Mouse (Mus musculus) 3T3-L1 (cell line): ENCODE results near the gene Sephs2.
"Not testable (repeated sequence)": the region's sequence is repeated elsewhere in the genome, so short reads cannot be mapped to it uniquely, and the experiment has no call there.

ENCODE experiments used
- DNase-seq: peaks from one replicate; pipeline ENCODE4 v3.0.0-alpha.2; 2015; ENCODE audit warnings: low read depth, low spot score

Sephs2 gene

GRCm38 (mm10) chr7:127270666-127271065 is 3.2 kb downstream of the Sephs2 start:
- DNase-seq, result no peak

DNA sequence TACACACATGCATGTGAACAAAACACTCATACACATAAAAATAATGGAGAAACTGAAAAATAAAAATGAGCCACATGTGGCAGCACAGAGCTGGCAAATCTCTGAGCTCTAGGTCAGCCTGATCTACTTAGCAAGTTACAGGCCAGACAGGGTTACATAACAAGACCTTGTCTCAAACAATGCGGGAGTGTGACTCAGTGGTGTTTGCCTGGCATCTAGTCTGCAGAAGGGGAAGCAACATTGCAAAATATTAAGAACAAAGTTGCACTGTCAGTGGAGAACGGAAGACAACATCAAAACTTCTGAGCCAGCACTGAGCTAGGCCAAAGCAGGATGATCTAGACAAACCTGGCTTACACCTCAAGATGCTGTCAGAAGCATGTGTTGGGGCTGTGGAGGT is 3.6 kb downstream of the Sephs2 start:
- DNase-seq, result peak; percentile 58

GRCm38 (mm10) chr7:127263526-127263925 is 10.3 kb downstream of the Sephs2 start:
- DNase-seq, result no peak

- DNase-seq, result no peak
Measured at GRCm38 (mm10) chr7:127262218-127262961, 11.5 kb downstream of the Sephs2 start.

DNA sequence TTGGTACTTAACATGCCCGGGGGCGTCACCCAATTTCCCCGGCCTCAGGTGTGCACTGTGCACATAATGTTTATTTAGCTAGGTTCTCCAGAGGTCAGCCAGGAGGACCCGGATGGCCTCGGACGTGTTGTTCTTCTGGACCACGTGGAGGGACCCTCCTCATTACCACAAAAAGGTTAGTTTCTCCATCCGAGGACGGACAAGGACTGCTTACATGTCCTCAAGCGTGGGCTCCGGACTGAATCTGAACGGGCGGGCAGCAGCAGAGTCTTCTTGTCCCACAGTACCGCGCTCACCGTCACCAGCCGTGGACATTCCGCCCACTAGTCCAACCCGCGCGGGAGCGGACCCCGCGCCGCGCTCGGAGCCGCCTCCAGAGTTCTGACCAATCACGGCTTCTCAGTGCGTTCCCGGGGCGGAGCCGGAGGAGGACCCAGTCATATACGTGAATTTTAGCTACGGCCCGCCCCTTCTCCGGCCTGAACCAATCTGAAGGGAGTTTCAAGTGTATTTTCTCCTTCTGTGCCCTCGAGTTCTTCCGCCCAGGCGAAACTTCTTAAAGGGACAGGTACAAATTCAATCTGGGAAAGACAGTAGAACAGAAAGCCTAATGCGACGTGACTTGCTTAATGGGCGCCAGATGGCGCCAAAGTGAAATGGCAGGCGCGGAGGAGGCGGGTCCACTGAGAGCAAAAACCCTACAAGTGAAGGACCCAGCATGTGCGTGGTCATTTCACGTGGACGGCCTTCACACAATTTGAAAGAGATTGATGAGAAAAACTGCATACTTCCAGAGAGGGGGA is 13.3 kb downstream of the Sephs2 start, which contains the start of gene Dctpp1:
Gene Dctpp1, minus strand, starts transcription at position 401 of the 803 bp plus-strand sequence.
- peak; percentile 99 for DNase-seq

DNA sequence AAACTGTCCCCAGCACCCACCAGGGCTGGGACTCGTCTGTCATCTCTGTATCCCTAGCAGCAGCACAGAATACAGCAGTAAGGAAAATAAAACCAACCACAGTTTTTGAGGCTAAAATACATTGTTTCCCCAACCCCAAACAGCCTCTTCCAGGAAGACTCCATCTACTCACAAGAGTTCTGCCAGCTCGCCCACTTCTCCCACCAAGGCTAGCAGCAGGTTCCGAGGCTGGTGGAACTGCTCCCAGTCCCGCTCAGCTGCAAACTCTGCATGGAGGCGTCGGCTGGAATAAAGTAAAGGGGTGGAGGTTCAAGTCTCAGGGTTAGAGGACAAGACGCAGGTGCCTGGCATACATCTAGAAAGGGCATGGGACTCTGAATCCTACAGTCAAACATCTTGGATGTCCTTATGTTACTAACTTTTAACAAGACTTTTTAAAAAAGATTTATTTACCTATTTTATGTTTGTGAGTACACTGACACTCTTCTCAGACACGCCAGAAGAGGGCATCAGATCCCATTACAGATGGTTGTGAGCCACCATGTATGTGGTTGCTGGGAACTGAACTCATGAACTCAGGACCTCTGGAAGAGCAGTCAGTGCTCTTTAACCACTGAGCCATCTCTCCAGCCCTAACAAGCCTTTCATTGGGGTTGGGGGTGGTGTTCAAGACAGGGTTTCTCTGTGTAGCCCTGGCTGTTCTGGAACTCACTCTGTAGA is 14.5 kb downstream of the Sephs2 start:
- DNase-seq, result peak; percentile 35

GRCm38 (mm10) chr7:127256518-127256917 is 17.3 kb downstream of the Sephs2 start:
- DNase-seq, result no peak

- DNase-seq, result no peak
Measured at GRCm38 (mm10) chr7:127255965-127256364, 17.9 kb downstream of the Sephs2 start.

GRCm38 (mm10) chr7:127255008-127255407 is 18.8 kb downstream of the Sephs2 start:
- DNase-seq, result no peak

DNA sequence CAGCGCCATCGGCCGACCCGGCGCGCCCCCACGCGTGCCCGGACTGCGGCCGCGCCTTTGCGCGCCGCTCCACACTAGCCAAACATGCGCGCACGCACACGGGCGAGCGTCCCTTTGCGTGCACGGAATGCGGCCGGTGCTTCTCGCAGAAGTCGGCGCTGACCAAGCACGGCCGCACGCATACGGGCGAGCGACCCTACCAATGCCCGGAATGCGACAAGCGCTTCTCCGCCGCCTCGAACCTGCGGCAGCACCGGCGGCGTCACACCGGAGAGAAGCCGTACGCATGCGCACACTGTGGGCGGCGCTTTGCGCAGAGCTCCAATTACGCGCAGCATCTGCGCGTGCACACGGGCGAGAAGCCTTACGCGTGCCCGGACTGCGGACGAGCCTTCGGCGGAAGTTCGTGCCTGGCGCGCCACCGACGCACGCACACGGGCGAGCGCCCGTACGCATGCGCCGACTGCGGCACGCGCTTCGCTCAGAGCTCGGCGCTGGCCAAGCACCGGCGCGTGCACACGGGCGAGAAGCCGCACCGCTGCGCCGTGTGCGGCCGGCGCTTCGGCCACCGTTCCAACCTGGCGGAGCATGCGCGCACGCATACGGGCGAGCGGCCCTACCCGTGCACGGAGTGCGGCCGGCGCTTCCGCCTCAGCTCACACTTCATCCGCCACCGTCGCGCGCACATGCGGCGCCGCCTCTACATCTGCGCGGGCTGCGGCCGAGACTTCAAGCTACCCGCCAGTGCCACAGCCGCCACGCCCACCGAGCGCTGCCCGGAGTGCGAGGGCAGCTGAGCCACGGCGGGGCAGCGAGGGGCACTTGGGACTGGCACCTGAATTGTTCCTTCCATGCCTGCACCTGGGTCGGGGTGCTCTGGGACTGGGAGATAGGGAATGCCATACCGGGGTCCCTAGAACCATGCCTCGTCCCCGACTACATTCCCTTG is 19.8 kb downstream of the Sephs2 start:
- DNase-seq, result peak; percentile 82

DNA sequence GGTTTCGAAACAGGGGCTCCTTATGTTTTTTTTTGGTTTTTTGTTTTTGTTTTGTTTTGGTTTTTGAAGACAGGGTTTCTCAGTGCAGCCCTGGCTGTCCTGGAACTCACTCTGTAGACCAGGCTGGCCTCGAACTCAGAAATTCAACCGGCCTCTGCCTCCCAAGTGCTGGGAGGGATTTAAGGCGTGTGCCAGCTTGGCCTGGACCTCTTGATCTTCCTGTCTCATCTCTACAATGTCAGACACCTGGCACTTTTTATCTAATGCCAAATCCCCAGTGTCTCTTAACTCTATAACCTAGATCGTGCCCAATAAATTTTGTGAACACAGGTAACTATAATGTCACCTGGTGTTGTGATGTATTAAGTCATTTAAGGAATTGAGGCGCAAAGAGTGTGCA is 20.5 kb downstream of the Sephs2 start:
- no peak for DNase-seq

DNA sequence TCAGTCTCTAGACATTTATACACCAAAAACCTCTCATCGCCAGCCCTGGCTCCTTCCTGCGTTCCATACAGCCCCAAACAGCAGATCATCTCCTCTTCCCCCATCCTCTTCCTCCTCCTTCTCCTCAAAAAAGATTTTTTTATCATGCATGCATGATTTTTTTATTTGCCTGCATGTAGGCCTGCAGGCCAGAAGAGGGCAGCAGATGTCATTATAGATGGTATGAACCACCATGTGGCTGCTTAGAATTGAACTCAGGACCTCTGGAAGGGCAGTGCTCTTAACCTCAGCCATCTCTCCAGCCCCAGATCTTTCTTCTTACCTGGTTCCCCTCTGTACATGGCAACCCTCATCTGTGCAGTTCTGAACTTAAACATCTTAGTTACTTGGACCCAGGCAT is 21.4 kb downstream of the Sephs2 start:
- DNase-seq, result peak; percentile 59

GRCm38 (mm10) chr7:127250511-127250910 is 23.3 kb downstream of the Sephs2 start:
- not testable (repeated sequence) for DNase-seq

DNA sequence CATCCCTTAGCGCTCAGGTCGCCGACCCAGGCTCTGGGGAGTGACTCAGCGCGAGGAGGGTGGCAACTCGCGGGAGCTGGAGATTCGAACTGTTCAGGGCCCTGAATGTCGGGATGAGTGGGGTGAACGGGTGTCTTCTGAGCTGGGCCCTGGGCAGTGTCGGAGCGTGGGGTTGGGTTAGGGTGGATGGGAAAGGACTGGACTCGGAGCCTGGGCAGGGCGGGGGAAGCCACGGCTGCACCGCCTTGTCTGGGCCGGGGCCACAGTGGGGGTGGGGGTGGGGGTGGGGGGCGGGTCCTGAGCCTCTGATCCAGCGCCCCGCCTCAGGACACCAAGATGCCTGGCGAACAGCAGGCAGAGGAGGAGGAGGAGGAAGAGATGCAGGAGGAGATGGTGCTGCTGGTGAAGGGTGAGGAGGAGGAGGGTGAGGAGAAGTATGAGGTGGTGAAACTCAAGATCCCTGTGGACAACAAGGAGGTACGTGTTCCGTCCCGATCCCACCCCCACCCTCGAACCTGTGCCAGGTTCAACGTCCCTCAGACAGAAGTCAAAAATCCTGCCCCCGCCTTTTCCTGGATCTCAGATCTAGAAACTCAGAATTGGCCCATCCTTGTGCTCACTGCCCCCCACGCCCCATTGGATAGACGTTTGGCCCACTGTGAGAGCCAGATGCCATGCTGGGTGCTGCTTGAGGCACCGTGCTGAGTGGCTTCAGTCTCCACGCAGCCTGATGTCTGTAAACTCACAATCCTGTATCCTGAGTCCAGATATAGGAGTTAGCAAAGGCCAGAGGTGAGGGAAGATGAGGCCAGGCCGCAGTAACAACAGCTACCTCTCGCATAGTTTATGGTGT is 29.0 kb downstream of the Sephs2 start:
- DNase-seq, result peak; percentile 33

DNA sequence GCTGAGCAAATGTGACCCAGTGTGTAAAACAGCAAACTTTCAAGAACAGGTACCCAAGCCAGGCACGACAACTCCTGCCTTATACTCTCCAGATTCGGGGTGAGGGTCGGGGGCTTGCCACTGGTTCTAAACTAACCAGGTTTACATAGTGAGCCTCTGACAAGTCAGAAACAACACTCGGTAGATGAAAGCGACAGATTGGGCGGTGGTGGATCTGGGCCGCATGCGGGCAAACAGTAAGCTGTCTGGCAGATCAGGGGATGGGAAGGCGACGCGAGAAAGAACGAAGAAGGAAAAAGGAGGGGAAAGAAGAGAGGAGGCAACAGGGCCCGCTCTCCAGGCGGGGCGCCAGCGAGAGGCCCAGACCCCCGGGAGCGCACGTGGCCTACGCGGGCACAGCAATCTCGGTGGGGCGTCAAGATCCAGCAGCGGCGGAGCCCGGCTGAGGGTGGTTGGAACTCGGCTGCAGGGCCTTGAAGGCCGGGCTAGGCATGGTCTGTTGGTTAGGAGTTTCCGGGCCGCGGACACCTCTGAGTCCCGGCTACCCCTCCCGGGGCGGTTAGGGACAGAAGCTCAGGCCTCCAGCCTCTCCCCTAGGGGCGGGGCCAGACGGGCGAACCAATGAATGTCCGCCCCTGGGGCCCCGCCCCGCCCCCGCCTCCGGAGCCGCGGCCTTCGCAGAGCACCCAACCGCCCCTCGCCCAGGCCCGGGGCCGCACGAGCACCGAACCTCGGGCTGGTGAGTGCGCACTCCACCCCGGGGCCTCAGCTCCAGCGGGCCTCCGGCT is 29.8 kb downstream of the Sephs2 start, which contains the start of gene Zfp771:
Gene Zfp771, plus strand, starts transcription at position 405 of the 788 bp plus-strand sequence.
- DNase-seq, result peak; percentile 89

- peak; percentile 60 for DNase-seq
Measured at GRCm38 (mm10) chr7:127243361-127243867, 30.4 kb downstream of the Sephs2 start.

GRCm38 (mm10) chr7:127234777-127235176 is 39.1 kb downstream of the Sephs2 start:
- no peak for DNase-seq

GRCm38 (mm10) chr7:127233765-127234164 is 40.1 kb downstream of the Sephs2 start:
- no peak for DNase-seq

GRCm38 (mm10) chr7:127233368-127233749 is 40.5 kb downstream of the Sephs2 start:
- DNase-seq, result peak; percentile 31
